Mouse (Mus musculus) myocyte (in vitro differentiated cells): ENCODE data around the gene Birc2. TPM values are rescaled to one million over a fixed set of nuclear protein-coding genes. Genes with fewer than 3 reads are reported as not detected.

Experiments used
- H3K27me3 ChIP-seq: one replicate; pipeline ENCODE4 v1.6.1; 2011; ENCODE audit not compliant: control insufficient read depth, insufficient read depth, insufficient read length
- H3K36me3 ChIP-seq: one replicate; pipeline ENCODE4 v1.6.1; 2011; ENCODE audit not compliant: control insufficient read depth, insufficient read depth
- H3K4me2 ChIP-seq: one replicate; pipeline ENCODE4 v1.6.1; 2011; ENCODE audit warnings: low read depth, control low read depth
- H3K4me3 ChIP-seq: one replicate; pipeline ENCODE4 v1.5.1; 2011; ENCODE audit warnings: mild to moderate bottlenecking, control low read depth, moderate library complexity
- H3K79me2 ChIP-seq: one replicate; pipeline ENCODE4 v1.6.1; 2011; ENCODE audit not compliant: control insufficient read depth, insufficient read depth
- H3ac ChIP-seq: one replicate; pipeline ENCODE4 v1.6.1; 2011; ENCODE audit not compliant: control insufficient read depth, insufficient read length
- CEBPB ChIP-seq: IDR thresholded peaks from 2 replicates; pipeline ENCODE4 v1.6.1; 2011; ENCODE audit warnings: mild to moderate bottlenecking, moderate library complexity; ENCODE audit not compliant: poor library complexity, insufficient read depth, severe bottlenecking
- E2F4 ChIP-seq: IDR thresholded peaks from one replicate; pipeline ENCODE4 v1.6.1; 2011; ENCODE audit warnings: mild to moderate bottlenecking, control low read depth, moderate library complexity; ENCODE audit not compliant: insufficient read depth
- MAX ChIP-seq: IDR thresholded peaks from one replicate; pipeline ENCODE4 v1.6.1; 2011; ENCODE audit warnings: low read depth, mild to moderate bottlenecking, control low read depth
- MYOD1 ChIP-seq, 3 experiments: IDR thresholded peaks; one replicate each; pipeline ENCODE4 v1.6.1; 2011; ENCODE audit warnings: control low read depth in 2 of 3, low read depth in 2 of 3, mild to moderate bottlenecking in 2 of 3, moderate library complexity in 1 of 3; ENCODE audit not compliant: insufficient read length in 2 of 3, control insufficient read depth in 1 of 3
- MYOG ChIP-seq, 3 experiments: IDR thresholded peaks; one replicate each; pipeline ENCODE4 v1.6.1; 2011; ENCODE audit warnings: control low read depth in 2 of 3, low read depth in 2 of 3, mild to moderate bottlenecking in 2 of 3; ENCODE audit not compliant: insufficient read length in 2 of 3, control insufficient read depth in 1 of 3, insufficient read depth in 1 of 3
- POLR2A ChIP-seq: IDR thresholded peaks from one replicate; pipeline ENCODE4 v1.6.1; 2011; ENCODE audit warnings: low read depth, mild to moderate bottlenecking, control low read depth, moderate library complexity; ENCODE audit not compliant: insufficient read length
- POLR2AphosphoS2 ChIP-seq: IDR thresholded peaks from one replicate; pipeline ENCODE4 v1.6.1; 2011; ENCODE audit warnings: low read depth, control low read depth; ENCODE audit not compliant: insufficient read length
- REST ChIP-seq: IDR thresholded peaks from one replicate; pipeline ENCODE4 v1.6.1; 2011; ENCODE audit warnings: mild to moderate bottlenecking, control low read depth, moderate library complexity; ENCODE audit not compliant: insufficient read depth, insufficient read length
- SRF ChIP-seq: IDR thresholded peaks from one replicate; pipeline ENCODE4 v1.6.1; 2011; ENCODE audit warnings: low read depth; ENCODE audit not compliant: control insufficient read depth, insufficient read length
- TCF12 ChIP-seq: IDR thresholded peaks from one replicate; pipeline ENCODE4 v1.6.1; 2011; ENCODE audit warnings: mild to moderate bottlenecking, control low read depth; ENCODE audit not compliant: poor library complexity, insufficient read depth, severe bottlenecking
- TCF3 ChIP-seq: IDR thresholded peaks from one replicate; pipeline ENCODE4 v1.6.1; 2011; ENCODE audit warnings: low read depth, control low read depth; ENCODE audit not compliant: insufficient read length
- USF1 ChIP-seq: IDR thresholded peaks from one replicate; pipeline ENCODE4 v1.6.1; 2011; ENCODE audit warnings: low read depth, mild to moderate bottlenecking, control low read depth, moderate library complexity
- polyA plus RNA-seq: library from polyadenylated mRNA; unstranded; fragments of >200 nt; fragmentation: generic; extraction: Trizol; gene quantifications from one replicate; pipeline ENCODE4 v1.2.1, GENCODE M21; 2012; ENCODE audit warnings: missing spikeins

The Birc2 gene
- polyA plus RNA-seq, 1 experiment: 6.3 TPM

- Histone ChIP-seq H3K4me3 (no peak overlapping the region), H3K79me2 (no peaks in the 10 kb centered on the region), H3K4me2 (no peak overlapping the region), H3ac (no peak overlapping the region), H3K36me3 (no peaks in the 10 kb centered on the region), H3K27me3 (no peaks in the 10 kb centered on the region)
- TF ChIP-seq REST (no peak), POLR2A (no peak), TCF3 (no peak), MYOG (IDR thresholded peaks at IDR 0.05; ENCODE audit: control insufficient read depth in 1 of 3, insufficient read depth in 1 of 3, insufficient read length in 2 of 3, low read depth in 2 of 3) (no peak), TCF12 (no peak), USF1 (no peak), CEBPB (no peak), POLR2AphosphoS2 (no peak), SRF (no peak), E2F4 (no peak), MYOD1 (IDR thresholded peaks at IDR 0.05; ENCODE audit: control insufficient read depth in 1 of 3, insufficient read length in 2 of 3, low read depth in 2 of 3) (no peak), MAX (no peak)
Measured at GRCm38 (mm10) chr9:7852346-7853230, 15.7 kb upstream of the Birc2 start.

GRCm38 (mm10) chr9:7851841-7852240, 15.0 kb upstream of the Birc2 start:
- no peak overlapping the region for H3K4me2 ChIP-seq
- no peak for TF ChIP-seq POLR2A
- no peak for TF ChIP-seq E2F4
- no peak for TF ChIP-seq MYOD1 (IDR thresholded peaks at IDR 0.05; ENCODE audit: control insufficient read depth in 1 of 3, insufficient read length in 2 of 3, low read depth in 2 of 3)
- TF ChIP-seq MAX: no peak
- TF ChIP-seq POLR2AphosphoS2: no peak
- TF ChIP-seq SRF: no peak
- TF ChIP-seq REST: no peak
- TF ChIP-seq TCF12: no peak
- no peak for TF ChIP-seq TCF3
- TF ChIP-seq MYOG (IDR thresholded peaks at IDR 0.05; ENCODE audit: control insufficient read depth in 1 of 3, insufficient read depth in 1 of 3, insufficient read length in 2 of 3, low read depth in 2 of 3): no peak
- no peak for TF ChIP-seq CEBPB
- TF ChIP-seq USF1: no peak
- H3ac ChIP-seq: no peak overlapping the region
- H3K4me3 ChIP-seq: no peak overlapping the region
- H3K79me2 ChIP-seq: no peaks in the 10 kb centered on the region
- no peaks in the 10 kb centered on the region for H3K36me3 ChIP-seq
- H3K27me3 ChIP-seq: no peaks in the 10 kb centered on the region

- Histone ChIP-seq H3K79me2 (no peaks in the 10 kb centered on the region), H3K27me3 (no peaks in the 10 kb centered on the region), H3K4me2 (no peak overlapping the region), H3ac (no peak overlapping the region), H3K36me3 (no peaks in the 10 kb centered on the region), H3K4me3 (no peak overlapping the region)
- TF ChIP-seq MYOD1 (IDR thresholded peaks at IDR 0.05; ENCODE audit: control insufficient read depth in 1 of 3, insufficient read length in 2 of 3, low read depth in 2 of 3): no peak
- TF ChIP-seq REST: no peak
- no peak for TF ChIP-seq USF1
Measured at GRCm38 (mm10) chr9:7848191-7848590, 11.3 kb upstream of the Birc2 start.

- Histone ChIP-seq H3K4me2 (no peak overlapping the region), H3K79me2 (no peaks in the 10 kb centered on the region), H3K27me3 (no peaks in the 10 kb centered on the region), H3K36me3 (no peaks in the 10 kb centered on the region), H3ac (no peak overlapping the region), H3K4me3 (no peak overlapping the region)
- TF ChIP-seq TCF3: no peak
- no peak for TF ChIP-seq TCF12
- TF ChIP-seq SRF: no peak
- no peak for TF ChIP-seq USF1
- TF ChIP-seq POLR2A: no peak
- TF ChIP-seq MAX: no peak
- no peak for TF ChIP-seq E2F4
- TF ChIP-seq REST: no peak
- no peak for TF ChIP-seq POLR2AphosphoS2
- no peak for TF ChIP-seq MYOG (IDR thresholded peaks at IDR 0.05; ENCODE audit: control insufficient read depth in 1 of 3, insufficient read depth in 1 of 3, insufficient read length in 2 of 3, low read depth in 2 of 3)
- no peak for TF ChIP-seq CEBPB
- TF ChIP-seq MYOD1 (IDR thresholded peaks at IDR 0.05; ENCODE audit: control insufficient read depth in 1 of 3, insufficient read length in 2 of 3, low read depth in 2 of 3): no peak
Measured at GRCm38 (mm10) chr9:7846667-7847199, 9.9 kb upstream of the Birc2 start.
